Mouse (Mus musculus) lung, postnatal 0 days (tissue): ENCODE results near the gene Trim46. TPM values are rescaled to one million over a fixed set of nuclear protein-coding genes. Genes with fewer than 3 reads are reported as not detected.
"Not testable (repeated sequence)": the region's sequence is repeated elsewhere in the genome, so short reads cannot be mapped to it uniquely, and the experiment has no call there.

Experiments used
- ATAC-seq: fragments of 200-750 bp; cut with Nextera tagmentation; 2 replicates; pipeline ENCODE4 v1.8.0; 2017; ENCODE audit warnings: moderate library complexity
- DNase-seq: peaks from one replicate; pipeline ENCODE4 v3.0.0-alpha.2; 2016; ENCODE audit warnings: low spot score
- H3K27ac ChIP-seq: fragments of 300-500 bp; sonication (generic); 2 replicates; pipeline ENCODE4 v1.5.1; 2014; ENCODE audit warnings: antibody characterized with exemption, mild to moderate bottlenecking, low read length, mixed read lengths
- H3K27me3 ChIP-seq: fragments of 300-500 bp; sonication (generic); replicated peaks from 2 replicates; pipeline ENCODE4 v1.6.1; 2014; ENCODE audit warnings: low read length, mixed read lengths; ENCODE audit not compliant: insufficient read depth
- H3K36me3 ChIP-seq: fragments of 300-500 bp; sonication (generic); 2 replicates; pipeline ENCODE4 v1.6.1; 2014; ENCODE audit warnings: low read length, mixed read lengths; ENCODE audit not compliant: insufficient read depth
- H3K4me1 ChIP-seq: fragments of 300-500 bp; sonication (generic); 2 replicates; pipeline ENCODE4 v1.6.1; 2014; ENCODE audit warnings: antibody characterized with exemption, low read depth, low read length, mixed read lengths; ENCODE audit not compliant: insufficient read depth
- H3K4me2 ChIP-seq: fragments of 300-500 bp; sonication (generic); replicated peaks from 2 replicates; pipeline ENCODE4 v1.6.1; 2014; ENCODE audit warnings: low read depth, mild to moderate bottlenecking, low read length, moderate library complexity, mixed read lengths
- H3K4me3 ChIP-seq: fragments of 300-500 bp; sonication (generic); 2 replicates; pipeline ENCODE4 v1.5.1; 2014; ENCODE audit warnings: low read depth, low read length
- H3K9ac ChIP-seq: fragments of 300-500 bp; sonication (generic); replicated peaks from 2 replicates; pipeline ENCODE4 v1.6.1; 2014; ENCODE audit warnings: low read depth, mild to moderate bottlenecking
- H3K9me3 ChIP-seq: fragments of 300-500 bp; sonication (generic); 2 replicates; pipeline ENCODE4 v1.6.1; 2016; ENCODE audit warnings: low read length, mixed read lengths
- CTCF ChIP-seq: IDR thresholded peaks from 2 replicates; pipeline ENCODE4 v1.5.1; 2016; ENCODE audit warnings: antibody characterized with exemption, mild to moderate bottlenecking
- EP300 ChIP-seq: IDR thresholded peaks from 2 replicates; pipeline ENCODE4 v1.6.1; 2016; ENCODE audit warnings: antibody characterized with exemption, mild to moderate bottlenecking, control low read depth
- WGBS: fragments of 180-500 bp; shearing (Covaris S2); extraction: QIAGEN DNeasy Blood & Tissue Kit; methylation state at CpG from one replicate; pipeline ENCODE4 v1.1.7; 2014; 5-methylcytosine and 5-hydroxymethylcytosine counted together
- polyA plus RNA-seq: library from polyadenylated mRNA; unstranded; fragments of >200 nt; fragmentation: Nextera tagmentation; extraction: Ambion mirVana; gene quantifications from 2 replicates; pipeline ENCODE4 v1.2.1, GENCODE M21; 2015

The Trim46 gene
- polyA plus RNA-seq, 1 experiment from 2014 or later = 1.8 TPM

GRCm38 (mm10) chr3:89225321-89225815, 20.7 kb downstream of the Trim46 start:
- no peaks in the 10 kb centered on the region for H3K27me3 ChIP-seq
- H3K4me2 ChIP-seq = peak overlapping the region; percentile 27
- no peak overlapping the region for H3K9ac ChIP-seq
- DNase-seq (no peak), ATAC-seq (no peak)
- TF ChIP-seq CTCF (no peak), EP300 (no peak)
- H3K27ac ChIP-seq = no peak overlapping the region
- H3K4me1 ChIP-seq = peaks cover 11% of the 10 kb centered on the region
- H3K9me3 ChIP-seq = no peaks in the 10 kb centered on the region
- no peaks in the 10 kb centered on the region for H3K36me3 ChIP-seq
- H3K4me3 ChIP-seq = no peak overlapping the region
- 53% methylated on average over 12 of the region's 12 CpGs for WGBS

- no peak overlapping the region for H3K9ac ChIP-seq
- H3K4me3 ChIP-seq = no peak overlapping the region
- no peak overlapping the region for H3K27ac ChIP-seq
Observed at GRCm38 (mm10) chr3:89224796-89225195, 21.3 kb downstream of the Trim46 start.

GRCm38 (mm10) chr3:89221167-89221566, 24.9 kb downstream of the Trim46 start:
- no peak for DNase-seq
- Histone ChIP-seq H3K4me2 (no peak overlapping the region), H3K4me1 (peaks cover 2% of the 10 kb centered on the region; the same call in 1 of the 2 replicates), H3K4me3 (no peak overlapping the region), H3K27me3 (no peaks in the 10 kb centered on the region), H3K27ac (no peak overlapping the region), H3K36me3 (no peaks in the 10 kb centered on the region), H3K9ac (no peak overlapping the region), H3K9me3 (no peaks in the 10 kb centered on the region)
- ATAC-seq = no peak
- WGBS = 73% methylated on average over 5 of the region's 5 CpGs
- TF ChIP-seq CTCF (no peak), EP300 (no peak)

More at GRCm38 (mm10) chr3:89224796-89225195, 21.3 kb downstream of the Trim46 start:
- Histone ChIP-seq H3K4me2 (peak overlapping the region; percentile 27; the same call in 1 of the 2 replicates), H3K4me1 (peaks cover 11% of the 10 kb centered on the region), H3K36me3 (no peaks in the 10 kb centered on the region), H3K27me3 (no peaks in the 10 kb centered on the region), H3K9me3 (no peaks in the 10 kb centered on the region)
- DNase-seq (no peak), ATAC-seq (no peak)
- TF ChIP-seq CTCF = no peak
- TF ChIP-seq EP300 = no peak
- WGBS = 55% methylated on average over 11 of the region's 11 CpGs

- 0 out of 2 replicates have a peak overlapping the region, but pooled peaks have one; percentile 51 for H3K27ac ChIP-seq
- H3K36me3 ChIP-seq = no peaks in the 10 kb centered on the region
- no peak overlapping the region for H3K9ac ChIP-seq
- DNase-seq = no peak
- 15% methylated on average over 8 of the region's 8 CpGs for WGBS
- H3K27me3 ChIP-seq = no peaks in the 10 kb centered on the region
- TF ChIP-seq EP300 = no peak
- no peak for TF ChIP-seq CTCF
- no peak for ATAC-seq
- no peak overlapping the region for H3K4me3 ChIP-seq
- H3K4me1 ChIP-seq = peaks cover 8% of the 10 kb centered on the region; the same call in 1 of the 2 replicates
- H3K4me2 ChIP-seq = no peak overlapping the region
- no peaks in the 10 kb centered on the region for H3K9me3 ChIP-seq
Observed at GRCm38 (mm10) chr3:89219546-89219945, 26.6 kb downstream of the Trim46 start.

GRCm38 (mm10) chr3:89218271-89218670, 27.8 kb downstream of the Trim46 start:
- WGBS = 61% methylated on average over 1 of the region's 1 CpGs
- Histone ChIP-seq H3K36me3 (no peaks in the 10 kb centered on the region), H3K4me2 (peak overlapping the region; percentile 25; the same call in 1 of the 2 replicates), H3K9me3 (no peaks in the 10 kb centered on the region), H3K9ac (no peak overlapping the region), H3K4me1 (peaks cover 9% of the 10 kb centered on the region; the same call in 1 of the 2 replicates), H3K27me3 (no peaks in the 10 kb centered on the region), H3K4me3 (no peak overlapping the region), H3K27ac (0 out of 2 replicates have a peak overlapping the region, but pooled peaks have one; percentile 51)
- ATAC-seq (peak; percentile 52), DNase-seq (peak; percentile 91)
- TF ChIP-seq CTCF (no peak), EP300 (peak; percentile 91)

GRCm38 (mm10) chr3:89216407-89216806, 29.7 kb downstream of the Trim46 start:
- not testable (repeated sequence) for H3K27me3 ChIP-seq, DNase-seq, H3K9ac ChIP-seq, H3K27ac ChIP-seq, H3K9me3 ChIP-seq, H3K36me3 ChIP-seq, H3K4me2 ChIP-seq, ATAC-seq, H3K4me3 ChIP-seq
- 73% methylated on average over 7 of the region's 7 CpGs for WGBS
- peaks cover 12% of the 10 kb centered on the region; the same call in 1 of the 2 replicates for H3K4me1 ChIP-seq
